Mouse (Mus musculus): ENCODE data around the gene Gpr137.

The Gpr137 gene

DNA sequence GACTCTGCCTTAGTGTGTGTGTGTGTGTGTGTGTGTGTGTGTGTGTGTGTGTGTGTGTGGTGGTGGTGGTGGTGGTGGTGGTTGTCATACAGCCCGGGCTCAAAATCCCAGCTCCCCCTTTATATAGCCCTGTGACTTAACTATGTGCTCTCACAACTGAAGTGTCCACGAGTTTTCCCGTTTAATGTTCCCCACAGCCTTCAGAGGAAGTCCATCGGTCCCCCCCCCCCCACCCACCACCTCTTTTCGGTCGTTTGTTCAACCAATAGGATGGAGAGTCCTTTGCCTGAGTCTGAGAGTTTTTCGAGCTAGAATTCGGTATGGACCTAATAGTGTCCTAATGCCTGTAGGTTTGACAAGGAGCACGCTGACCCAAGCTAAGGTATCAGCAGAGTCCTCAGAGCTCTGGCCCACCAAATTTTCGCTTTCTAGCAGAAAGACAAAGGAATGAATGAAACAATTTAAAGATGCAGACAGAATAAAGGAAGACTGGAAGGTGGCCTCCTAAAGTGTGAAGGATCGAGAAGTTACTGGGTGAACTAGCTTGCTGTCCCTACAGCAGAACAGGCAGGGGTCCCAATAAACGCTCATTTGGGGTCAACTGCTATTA is 31.4 kb upstream of the Gpr137 start:
- DNase-seq (ENCODE audit: low spot score in 2 of 2) = no peak

DNA sequence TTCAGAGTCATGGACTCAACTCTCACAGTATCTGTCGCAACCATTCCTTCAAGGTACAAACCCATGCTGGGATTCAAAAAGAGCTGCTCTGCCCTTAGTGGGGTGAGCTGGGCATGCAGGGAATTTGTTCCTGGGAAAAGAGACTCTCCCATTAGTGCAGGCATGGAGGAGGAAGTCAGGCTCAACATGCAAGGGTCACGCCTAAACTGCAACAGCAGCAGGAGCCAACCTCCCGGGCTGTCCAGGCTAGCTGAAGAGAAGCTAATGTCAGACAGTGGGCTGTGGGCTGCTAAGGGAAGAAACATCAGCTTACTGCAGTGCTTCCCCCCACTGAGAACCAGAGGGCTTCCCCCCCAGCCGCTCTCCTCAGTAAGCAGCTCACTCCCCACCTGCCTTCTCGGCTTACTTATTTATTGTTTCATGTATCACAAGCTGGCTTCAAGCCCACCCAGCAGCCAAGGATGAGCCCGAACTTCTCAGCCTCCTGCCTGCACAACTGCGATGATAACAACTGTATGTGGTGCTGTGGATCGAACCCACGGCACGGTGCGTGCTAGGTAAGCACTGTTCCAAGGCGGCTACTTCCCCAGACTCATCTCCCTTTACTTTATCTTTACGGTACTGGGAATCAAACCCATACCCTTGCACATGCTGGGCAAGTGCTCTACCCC is 30.1 kb upstream of the Gpr137 start:
- no peak for DNase-seq (ENCODE audit: low spot score in 2 of 2)

DNA sequence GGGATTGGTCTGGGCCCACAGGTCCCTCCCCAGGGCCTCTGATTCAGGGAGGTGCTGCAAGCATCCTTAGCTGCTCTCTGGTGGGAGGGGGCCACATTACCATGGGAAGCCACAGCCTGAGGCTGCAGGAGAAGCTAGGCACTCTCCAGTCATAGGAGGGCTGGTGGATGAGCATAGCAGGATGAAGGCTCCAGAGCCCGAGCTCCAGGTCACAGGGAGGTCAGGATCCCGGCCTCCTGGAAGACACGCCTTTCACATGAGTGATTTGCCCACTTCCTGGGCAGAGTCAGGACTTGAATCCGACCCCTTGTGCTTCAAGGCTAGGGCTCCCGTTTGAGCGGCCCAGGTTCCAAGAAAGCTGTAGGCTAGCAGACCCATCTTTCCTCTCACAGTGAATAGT is 29.4 kb upstream of the Gpr137 start:
- DNase-seq (ENCODE audit: low spot score in 2 of 2) = no peak

DNA sequence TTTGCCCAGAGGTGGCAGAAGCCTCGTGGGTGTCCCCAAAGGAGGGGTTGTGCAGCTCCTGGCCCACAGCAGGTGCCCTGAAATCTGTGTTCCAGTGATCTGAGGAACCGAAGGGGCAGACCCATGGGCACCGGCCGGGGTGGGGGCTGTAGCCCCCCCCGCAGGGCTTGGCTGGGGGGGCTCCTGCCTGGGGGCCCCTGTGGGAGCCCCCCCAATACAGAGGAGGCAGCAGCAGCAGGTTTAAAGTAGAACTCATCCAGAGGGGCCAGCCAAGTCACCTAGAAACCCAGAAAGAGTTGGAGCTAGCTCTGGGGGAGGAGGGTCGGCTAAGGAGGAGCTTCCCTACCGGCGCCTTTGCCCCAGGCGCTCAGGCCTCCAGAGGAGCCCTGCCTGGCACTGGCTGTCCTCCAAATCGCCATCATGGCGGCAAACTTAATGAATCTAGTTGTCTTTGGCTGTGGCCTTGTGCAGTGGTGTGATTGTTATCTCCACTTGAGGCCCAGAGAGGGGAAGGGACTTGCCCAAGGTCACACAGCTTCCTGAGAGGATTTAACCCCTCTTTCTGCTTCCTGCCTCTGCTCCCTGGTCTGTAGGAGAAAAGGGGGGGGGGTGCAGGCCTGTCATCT is 28.3 kb upstream of the Gpr137 start:
- DNase-seq (ENCODE audit: low spot score in 2 of 2) = no peak

DNA sequence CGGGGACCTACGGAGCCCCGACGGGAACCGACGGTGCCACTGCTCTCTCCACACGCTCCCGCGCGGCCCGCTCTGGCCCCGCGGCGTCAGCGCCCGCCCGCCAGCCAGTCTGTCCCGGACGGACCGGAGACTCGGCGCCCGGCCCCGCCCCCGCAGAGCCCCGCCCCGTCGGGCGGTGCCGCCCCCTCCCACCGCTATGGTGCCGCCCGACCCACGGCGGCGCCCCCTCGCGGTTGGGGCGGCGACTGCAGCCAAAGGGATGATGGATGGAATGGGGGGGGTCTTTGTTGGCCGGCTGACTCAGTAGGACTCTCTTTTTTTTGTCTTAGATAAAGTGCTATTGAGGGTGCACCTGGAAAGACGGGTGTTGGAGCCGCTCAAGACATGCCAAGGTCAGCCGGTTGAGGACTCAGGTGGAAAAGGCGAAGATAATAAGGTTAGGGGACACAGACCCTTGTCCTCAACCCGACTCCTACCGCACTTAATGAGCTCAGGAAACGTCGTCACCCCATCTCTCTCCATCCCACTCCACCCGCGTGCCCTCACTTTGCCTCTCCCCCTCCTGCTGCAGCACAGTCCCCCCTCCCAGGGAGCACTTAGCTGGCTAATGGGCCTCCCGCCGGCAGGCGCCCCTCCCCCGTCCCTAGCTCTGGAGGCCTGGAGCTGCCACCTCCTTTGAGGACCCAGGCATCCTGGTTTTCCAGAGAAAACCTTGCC is 27.5 kb upstream of the Gpr137 start:
- DNase-seq (ENCODE audit: low spot score in 2 of 2) = peak; percentile 54 to 68

DNA sequence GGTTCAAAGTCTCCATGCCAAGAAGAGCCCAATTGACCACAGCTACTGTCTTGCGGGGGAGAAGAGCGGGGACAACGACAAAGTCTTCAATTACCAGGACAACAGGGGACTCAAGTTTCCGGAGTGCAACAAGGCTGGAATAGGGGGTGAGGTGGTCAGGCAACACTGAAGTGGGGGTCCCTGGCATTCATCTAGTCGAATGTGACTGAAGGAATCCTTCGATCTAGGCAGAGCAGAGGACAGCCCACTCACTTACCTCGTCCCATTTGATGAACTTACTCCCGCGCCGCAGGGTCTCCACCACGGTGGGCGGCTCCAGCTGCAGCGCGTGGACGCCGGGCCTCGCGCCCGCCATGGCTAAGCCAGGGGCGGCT is 27.0 kb upstream of the Gpr137 start:
- no peak for DNase-seq (ENCODE audit: low spot score in 2 of 2)

DNA sequence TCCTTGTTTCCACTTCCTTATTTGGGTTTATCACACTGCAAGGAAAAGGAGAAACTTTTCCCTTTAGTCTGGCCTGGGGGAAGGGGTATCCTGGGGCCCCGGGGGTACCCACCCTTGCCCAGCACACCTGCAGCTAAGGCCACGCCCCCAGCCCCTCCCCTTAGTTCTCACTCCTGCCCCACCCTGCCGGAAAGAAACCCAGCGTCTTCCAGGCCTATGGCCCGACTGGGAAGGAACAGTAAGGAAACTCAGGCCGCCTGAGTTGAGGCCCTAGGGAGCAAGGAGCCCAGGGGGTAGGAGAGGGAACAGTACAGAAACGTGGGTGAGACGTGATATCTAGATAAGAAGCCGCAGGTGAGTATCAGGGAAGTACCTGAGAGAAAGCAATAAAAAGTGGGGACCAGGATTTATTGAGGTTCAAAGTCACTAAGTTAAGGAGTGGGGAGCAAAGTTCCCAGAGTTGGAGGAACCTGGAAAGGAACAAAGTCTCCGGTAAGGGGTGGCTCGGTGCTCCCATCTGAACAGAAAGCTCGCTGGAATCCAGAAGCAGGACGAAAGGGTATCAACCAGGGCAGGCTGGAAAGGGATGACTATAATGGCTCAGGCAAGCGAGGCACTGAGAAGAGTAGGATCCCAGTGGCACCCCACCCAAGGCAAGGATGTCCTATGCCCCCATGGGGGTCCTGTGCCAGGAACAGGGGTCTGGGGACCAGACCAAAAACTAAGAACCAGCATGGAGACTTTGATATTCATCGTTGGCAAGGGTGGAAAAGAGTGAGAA is 26.4 kb upstream of the Gpr137 start:
- DNase-seq (ENCODE audit: low spot score in 2 of 2) = no peak

DNA sequence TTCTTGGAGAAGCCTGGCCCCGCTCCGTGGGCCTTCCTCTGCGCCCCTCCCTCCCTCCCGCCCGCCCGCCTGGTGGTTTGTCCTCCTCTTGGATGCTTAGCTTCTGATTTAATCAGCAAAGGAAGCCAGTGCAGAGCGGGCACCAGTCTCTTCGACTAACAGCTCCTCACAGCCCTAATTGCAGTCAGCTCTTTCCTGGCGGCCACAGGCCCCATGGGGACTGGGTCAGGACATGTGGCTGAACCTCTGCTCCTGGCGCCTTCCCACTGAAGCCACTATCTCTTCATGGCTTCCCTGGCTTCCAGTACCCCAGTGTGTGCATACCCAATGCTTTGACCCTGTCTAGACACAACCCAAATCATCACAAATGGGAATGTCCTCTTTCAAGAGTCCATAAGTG is 14.2 kb upstream of the Gpr137 start:
- DNase-seq (ENCODE audit: low spot score in 2 of 2) = no peak

DNA sequence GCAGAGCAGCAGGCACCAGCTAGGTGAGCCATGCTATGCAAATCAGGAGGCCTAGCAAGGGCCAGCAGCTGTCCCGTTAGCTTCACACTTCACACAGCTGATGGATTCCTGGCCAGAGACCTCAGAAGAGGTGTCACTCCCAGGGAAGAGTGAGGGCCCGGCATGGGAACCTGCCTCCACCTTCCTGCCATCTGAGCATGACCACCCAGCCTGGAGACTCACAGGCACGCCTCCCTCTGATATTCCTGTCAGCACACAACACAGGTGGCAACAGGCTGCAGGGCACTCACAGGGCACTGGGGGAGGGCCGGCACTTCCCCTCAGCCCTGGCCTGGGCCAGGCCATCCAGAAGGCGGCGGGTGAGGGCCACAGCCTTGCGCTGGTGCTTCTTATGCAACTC is 13.1 kb upstream of the Gpr137 start:
- DNase-seq (ENCODE audit: low spot score in 2 of 2) = no peak

DNA sequence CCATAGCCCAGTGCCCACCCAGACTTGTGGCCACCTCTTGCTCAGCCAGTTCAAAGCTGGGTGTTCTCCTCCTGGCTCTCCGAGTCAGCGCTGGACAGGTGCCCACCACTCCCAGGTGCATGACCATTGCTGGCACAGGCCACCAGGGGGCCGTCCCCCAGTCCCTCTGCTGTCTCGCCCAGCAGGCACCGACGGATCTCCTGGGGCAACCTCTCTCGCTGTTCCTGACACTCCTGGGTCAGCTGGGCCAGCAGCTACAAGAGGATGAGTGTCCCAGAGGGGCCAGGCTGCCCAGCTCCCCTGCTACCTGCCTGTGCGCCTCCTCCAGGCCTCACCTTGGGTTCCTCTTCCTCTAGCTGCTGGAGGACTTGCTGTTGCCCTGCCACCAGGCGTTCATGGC is 11.8 kb upstream of the Gpr137 start:
- DNase-seq (ENCODE audit: low spot score in 2 of 2) = peak in 1 of 2 experiments; percentile 38

DNA sequence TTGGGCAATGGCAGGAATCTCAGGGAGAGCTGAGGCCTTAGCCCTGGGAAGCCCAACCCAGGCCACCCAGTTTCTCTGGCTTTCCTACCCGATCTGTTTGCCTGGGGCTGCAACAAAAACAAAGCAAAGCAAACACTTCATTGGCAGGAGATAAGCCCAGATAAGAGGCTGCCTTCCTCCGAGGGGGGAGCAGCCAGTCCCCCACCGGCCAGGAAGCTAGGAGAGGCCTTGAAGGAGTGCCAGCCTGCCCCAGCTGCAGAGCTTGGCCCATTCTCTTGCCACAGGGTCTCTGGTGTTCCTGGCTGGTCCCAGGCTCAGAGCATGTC is 10.4 kb upstream of the Gpr137 start:
- no peak for DNase-seq (ENCODE audit: low spot score in 2 of 2)

DNA sequence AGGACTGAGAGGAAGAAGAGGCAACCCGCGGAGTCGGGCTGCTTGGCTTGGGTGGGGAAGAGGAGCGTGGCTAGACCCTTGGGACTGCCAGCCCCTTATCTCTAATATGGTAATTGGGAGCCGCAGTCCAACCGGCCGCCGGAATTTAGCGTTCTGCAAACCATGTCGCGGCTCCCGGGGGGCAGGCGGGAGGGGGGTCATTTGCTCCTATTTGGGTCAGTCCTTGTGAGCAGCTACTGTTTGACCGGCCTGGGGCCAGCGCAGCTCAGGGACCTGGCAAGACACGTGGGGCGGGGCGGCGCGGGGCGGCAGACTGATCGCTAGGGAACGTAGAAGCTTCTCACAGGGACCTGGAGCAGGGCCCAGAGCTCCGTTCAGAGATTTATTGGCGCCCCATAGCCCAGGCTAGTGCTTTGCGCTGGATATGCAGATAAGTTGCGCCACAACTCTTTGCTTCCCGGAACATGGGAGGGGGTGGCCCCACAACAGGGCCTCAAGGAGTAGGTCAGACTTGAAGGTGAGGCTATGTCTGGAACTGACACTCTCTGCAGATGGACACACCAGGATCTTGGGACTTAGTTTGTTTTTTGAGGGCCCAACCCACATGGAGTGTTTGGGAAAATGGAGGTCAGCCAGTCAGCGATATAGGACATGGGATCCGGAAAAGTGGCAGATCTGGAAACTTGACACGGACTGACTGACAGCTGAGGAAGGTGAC is 9.9 kb upstream of the Gpr137 start:
- DNase-seq (ENCODE audit: low spot score in 2 of 2) = peak in 1 of 2 experiments; percentile 47

DNA sequence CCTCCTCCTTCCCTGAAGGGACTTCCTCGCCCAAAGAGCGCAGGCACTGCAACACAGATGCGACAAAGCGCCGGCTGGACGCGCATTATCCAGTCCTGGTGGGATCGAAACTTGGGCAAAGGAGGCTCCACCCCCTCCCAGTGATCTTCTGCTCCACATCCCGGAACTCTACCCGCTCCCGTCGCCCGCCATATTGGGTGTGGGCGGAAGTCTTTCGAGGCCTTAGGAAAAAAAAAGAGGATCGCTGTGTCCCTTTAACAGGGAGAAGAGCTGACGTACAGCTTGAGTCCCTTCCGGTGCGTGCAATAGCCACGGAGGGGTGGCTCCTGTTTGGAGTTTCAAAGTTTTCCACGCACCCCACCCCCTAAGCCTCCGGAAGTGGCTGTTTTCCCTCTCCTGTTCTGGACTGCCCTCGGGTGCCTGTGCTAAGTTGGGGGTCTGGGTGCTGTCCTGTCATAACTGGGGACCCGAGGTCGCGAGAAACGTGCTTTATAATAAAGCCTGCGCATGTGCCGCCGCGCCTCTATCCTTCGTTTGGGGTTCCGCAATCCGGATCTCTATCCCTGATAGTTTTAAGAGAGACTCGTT is 9.2 kb upstream of the Gpr137 start:
- DNase-seq (ENCODE audit: low spot score in 2 of 2) = peak; percentile 57 to 70

DNA sequence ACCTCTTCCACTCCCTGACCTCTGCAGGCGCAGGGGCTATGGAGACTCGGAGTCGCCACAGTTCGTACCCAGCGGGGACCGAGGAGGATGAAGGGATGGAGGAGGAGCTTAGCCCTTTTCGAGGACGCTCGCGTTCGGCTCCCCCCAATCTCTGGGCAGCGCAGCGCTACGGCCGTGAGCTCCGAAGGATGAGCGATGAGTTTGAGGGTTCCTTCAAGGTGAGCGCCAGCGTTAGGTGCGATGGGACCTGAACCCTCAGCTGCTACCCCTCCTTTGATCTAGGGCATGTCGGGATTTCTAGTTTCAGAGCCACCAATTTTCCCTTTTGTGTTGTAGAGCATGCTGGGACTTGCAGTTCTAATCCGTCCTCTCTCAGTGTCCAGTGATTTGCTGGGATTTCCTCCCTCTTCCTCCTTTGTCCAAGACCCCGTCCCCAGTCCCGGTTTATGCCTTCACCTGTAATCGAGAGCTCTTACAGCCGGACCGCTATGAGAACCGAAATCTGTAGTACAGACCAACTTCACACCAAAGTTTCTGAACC is 8.4 kb upstream of the Gpr137 start:
- DNase-seq (ENCODE audit: low spot score in 2 of 2) = no peak

DNA sequence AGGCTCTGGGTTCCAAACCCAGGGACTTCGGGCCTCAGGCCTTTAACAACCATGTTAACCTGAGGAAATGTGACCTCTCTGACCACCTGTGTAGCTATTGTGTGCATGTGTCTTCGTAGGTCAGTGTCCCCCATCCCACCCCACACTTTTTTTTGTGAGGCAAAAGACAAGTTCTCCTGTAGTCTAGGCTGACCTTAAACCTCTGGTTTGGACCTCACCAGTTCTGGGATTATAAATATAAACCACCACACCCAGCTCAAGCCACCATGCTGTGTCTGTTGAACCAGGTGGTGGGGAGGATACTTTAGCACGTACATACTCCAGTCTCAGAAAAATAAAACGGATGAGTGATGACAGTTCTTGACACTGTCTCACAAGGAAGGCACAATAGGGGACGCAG is 7.7 kb upstream of the Gpr137 start:
- no peak for DNase-seq (ENCODE audit: low spot score in 2 of 2)

DNA sequence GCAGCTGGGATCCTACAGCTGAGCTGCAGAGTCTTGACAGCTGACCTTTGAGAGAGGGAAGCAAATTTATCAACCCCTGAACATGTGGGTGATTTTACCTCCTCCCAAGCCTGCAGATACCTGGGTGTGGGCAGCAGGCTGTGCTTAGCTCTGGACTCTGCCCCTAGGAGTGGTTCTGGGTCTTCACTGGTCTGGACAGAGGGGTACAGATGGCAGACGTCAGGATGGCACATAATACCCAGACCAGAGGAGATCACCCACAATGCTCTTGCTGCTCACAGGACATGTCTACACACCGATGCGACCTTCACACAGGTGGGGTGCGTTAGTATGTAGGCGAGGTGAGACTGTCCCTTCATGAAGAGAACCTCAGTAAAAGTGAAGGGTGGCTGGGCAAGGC is 7.3 kb upstream of the Gpr137 start:
- no peak for DNase-seq (ENCODE audit: low spot score in 2 of 2)

DNA sequence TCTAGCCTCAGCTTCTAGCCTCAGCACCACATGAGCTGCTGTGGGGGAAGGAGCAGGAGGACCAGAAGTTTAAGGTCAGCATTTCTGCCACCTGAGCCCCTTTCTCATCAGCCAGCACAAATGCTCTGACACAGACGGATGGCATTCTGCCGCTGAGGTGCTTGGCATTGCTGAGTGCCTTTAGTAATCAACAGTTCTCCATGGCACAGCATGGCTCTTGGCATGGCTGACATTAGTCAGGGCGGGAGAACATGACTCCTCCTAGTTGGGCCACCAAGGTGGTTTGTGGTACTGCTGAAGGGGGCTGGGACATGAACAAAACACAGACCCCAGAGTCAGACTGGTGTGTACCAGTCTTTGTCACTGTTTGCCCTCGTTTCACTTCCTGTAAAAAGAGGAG is 5.9 kb upstream of the Gpr137 start:
- no peak for DNase-seq (ENCODE audit: low spot score in 2 of 2)

DNA sequence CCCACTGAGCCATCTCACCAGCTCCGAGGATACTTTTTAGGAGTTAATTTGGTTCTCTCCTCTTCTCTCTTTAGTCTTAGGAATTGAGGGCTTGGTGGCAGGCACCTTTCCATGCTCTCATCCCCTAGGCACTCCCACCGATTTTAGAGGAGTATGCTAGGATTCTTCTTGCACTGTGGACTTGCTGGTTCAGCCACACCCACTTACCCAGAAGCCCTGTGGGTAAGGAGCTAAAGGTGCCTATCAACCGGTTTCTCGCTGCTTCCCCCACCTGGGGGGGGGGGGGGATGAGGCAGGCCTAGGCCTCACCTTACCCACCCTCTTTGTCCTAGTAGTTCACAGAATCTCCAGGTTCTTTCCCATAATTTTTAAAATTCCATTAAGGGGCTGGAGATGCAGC is 5.5 kb upstream of the Gpr137 start:
- no peak for DNase-seq (ENCODE audit: low spot score in 2 of 2)

DNA sequence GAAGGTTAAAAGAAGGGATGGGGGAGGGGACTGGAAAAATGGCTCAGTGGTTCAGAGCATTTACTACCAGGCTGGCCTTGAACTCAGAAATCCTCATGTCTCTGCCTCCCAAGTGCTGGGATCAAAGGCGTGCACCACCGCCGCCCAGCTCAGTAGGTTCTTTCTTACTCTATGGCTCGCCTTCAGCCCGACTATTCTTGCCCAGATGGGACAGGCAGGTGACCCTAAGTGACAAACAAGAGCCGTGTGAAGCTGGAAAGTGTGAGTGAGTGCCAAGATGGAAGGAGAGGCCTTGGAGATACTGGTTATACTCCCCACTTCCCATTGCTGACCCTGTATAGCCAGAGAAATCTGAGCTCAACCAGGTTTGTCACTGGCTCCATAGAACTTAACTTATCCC is 1.4 kb upstream of the Gpr137 start:
- DNase-seq (ENCODE audit: low spot score in 2 of 2) = no peak

DNA sequence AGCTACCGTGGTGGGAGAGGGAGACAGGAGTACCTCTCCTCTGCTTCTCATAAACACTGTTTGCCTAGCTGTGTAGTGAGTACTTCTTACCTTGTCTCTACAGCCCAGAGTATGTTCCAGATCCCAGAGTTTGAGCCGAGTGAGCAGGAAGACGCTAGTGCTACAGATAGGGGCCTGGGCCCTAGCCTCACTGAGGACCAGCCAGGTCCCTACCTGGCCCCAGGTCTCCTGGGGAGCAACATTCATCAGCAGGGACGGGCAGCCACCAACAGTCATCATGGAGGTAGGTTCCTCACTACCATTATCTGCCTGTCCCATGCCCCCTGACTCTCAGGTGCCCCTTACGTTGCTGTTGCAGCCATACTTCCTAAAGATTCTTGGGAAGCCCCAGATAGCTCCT is 484 bp upstream of the Gpr137 start:
- no peak for DNase-seq (ENCODE audit: low spot score in 2 of 2)
